Mouse (Mus musculus): ENCODE measurements around the gene Inhbb. TPM values are rescaled to one million over a fixed set of nuclear protein-coding genes. Genes with fewer than 3 reads are reported as not detected.
A peak's percentile ranks its signal among the peaks of the same experiment; 100 is the strongest.

The Inhbb gene
- total and polyA plus RNA-seq, 2 experiments from 2014 or later: 0.36 to 1.7 TPM

- no peak overlapping the region for H3K27ac ChIP-seq (ENCODE audit: low read depth)
- H3K27me3 ChIP-seq (ENCODE audit: control insufficient read depth, insufficient read depth, low read length): peaks cover 65% of the 10 kb centered on the region
- no peak overlapping the region for H3K4me3 ChIP-seq (ENCODE audit: low read depth, low read length)
- no peak overlapping the region for H3K4me2 ChIP-seq (ENCODE audit: low read depth, low read length)
- 0 out of 2 replicates have a peak, but pooled peaks cover 7% of the 10 kb centered on the region for H3K4me1 ChIP-seq (ENCODE audit: control insufficient read depth, insufficient read depth)
- no peaks in the 10 kb centered on the region for H3K9me3 ChIP-seq (replicated peaks; ENCODE audit: control insufficient read depth, low read length)
- no peaks in the 10 kb centered on the region for H3K36me3 ChIP-seq (replicated peaks; ENCODE audit: control insufficient read depth, insufficient read depth, low read length)
- TF ChIP-seq CTCF (IDR thresholded peaks at IDR 0.05; ENCODE audit: low read depth) (peak; percentile 71), EP300 (IDR thresholded peaks at IDR 0.05; ENCODE audit: low read depth) (no peak)
- no peak for ATAC-seq (ENCODE audit: insufficient read depth, low read depth)
- H3K9ac ChIP-seq (replicated peaks; ENCODE audit: low read depth, low read length): no peak overlapping the region
- 7% methylated on average over 14 of the region's 14 CpGs for WGBS
- peak; percentile 47 for DNase-seq (ENCODE audit: low spot score)
These were observed 1.5 kb upstream of the Inhbb start for GRCm38 (mm10) chr1:119423510-119423909.

DNA sequence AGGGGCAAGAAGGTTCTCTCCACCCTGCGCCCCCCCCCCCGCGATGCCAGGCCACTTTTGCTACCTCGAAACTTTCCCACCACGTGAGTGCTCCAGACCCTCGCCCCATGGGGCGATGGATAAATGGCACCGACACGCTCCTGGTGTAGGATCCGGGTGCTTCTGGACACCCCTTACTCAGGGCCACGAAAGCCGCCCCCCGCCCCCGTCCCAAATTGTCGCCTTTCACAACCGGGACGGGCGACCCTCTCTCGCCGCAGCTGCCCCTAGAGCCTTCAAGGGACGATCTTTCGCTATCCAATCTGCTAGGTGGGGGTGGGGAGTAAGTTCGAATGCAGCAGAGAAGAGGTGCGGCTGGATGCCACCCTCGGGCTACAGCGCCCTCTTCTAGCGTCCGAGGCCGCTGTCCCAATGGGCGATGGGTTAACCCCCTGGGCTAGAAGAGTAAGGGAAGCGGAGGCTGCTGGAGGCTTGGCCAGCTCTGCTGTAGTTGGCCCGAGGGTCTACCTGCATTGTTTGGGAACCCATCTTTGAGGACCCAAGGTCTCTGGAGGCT lies 490 bp upstream of the Inhbb start:
- H3K4me1 ChIP-seq (ENCODE audit: control insufficient read depth, insufficient read depth): 0 out of 2 replicates have a peak, but pooled peaks cover 7% of the 10 kb centered on the region
- H3K4me3 ChIP-seq (ENCODE audit: low read depth, low read length): peak overlapping the region; percentile 62
- WGBS: 1% methylated on average over 31 of the region's 32 CpGs
- H3K4me2 ChIP-seq (ENCODE audit: low read depth, low read length): peak overlapping the region; percentile 95
- peaks cover 74% of the 10 kb centered on the region for H3K27me3 ChIP-seq (ENCODE audit: control insufficient read depth, insufficient read depth, low read length)
- DNase-seq (ENCODE audit: low spot score) (no peak), ATAC-seq (ENCODE audit: insufficient read depth, low read depth) (no peak)
- no peak overlapping the region for H3K9ac ChIP-seq (replicated peaks; ENCODE audit: low read depth, low read length)
- no peak overlapping the region for H3K27ac ChIP-seq (ENCODE audit: low read depth)
- TF ChIP-seq CTCF (IDR thresholded peaks at IDR 0.05; ENCODE audit: low read depth) (peak; percentile 24; the same call in 1 of the 2 replicates), EP300 (IDR thresholded peaks at IDR 0.05; ENCODE audit: low read depth) (no peak)
- H3K9me3 ChIP-seq (replicated peaks; ENCODE audit: control insufficient read depth, low read length): no peaks in the 10 kb centered on the region
- H3K36me3 ChIP-seq (replicated peaks; ENCODE audit: control insufficient read depth, insufficient read depth, low read length): no peaks in the 10 kb centered on the region

DNA sequence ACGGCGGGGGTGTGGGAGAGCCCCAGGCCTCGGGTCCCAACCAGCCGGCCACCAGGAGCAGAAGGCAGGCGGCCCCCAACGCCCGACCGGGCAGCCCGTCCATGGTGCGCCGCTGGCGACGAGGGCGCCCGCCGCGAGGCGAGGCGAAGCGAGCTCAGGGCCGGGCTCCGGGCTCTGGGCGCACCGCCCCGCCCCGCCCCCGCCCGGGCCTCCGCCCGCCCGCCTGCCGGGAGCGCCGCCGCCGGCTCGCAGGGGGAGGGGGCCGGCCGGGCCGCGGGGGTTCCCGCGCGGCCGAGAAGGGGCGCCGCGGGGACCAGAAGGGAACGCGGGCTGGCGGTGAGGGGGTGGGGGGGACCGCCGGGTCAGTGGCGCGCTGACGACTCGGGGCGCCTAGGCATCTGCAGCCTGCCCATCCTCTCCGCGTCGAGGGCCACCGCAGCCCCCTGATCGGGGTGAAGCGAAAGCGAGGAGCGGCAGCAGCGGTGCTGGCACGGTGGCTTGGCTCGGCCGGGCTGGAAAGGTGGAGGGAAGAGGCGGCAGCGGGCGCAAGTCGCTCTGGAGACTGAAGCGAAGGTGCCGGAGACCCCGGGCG lies 968 bp downstream of the Inhbb start:
- DNase-seq (ENCODE audit: low spot score): no peak
- ATAC-seq (ENCODE audit: insufficient read depth, low read depth): peak; percentile 44
- H3K4me2 ChIP-seq (ENCODE audit: low read depth, low read length): peak overlapping the region; percentile 95
- no peaks in the 10 kb centered on the region for H3K36me3 ChIP-seq (replicated peaks; ENCODE audit: control insufficient read depth, insufficient read depth, low read length)
- H3K4me1 ChIP-seq (ENCODE audit: control insufficient read depth, insufficient read depth): 0 out of 2 replicates have a peak, but pooled peaks cover 7% of the 10 kb centered on the region
- H3K9ac ChIP-seq (replicated peaks; ENCODE audit: low read depth, low read length): peak overlapping the region; percentile 34; the same call in 1 of the 2 replicates
- under 1% methylated on average over 44 of the region's 78 CpGs for WGBS
- H3K9me3 ChIP-seq (replicated peaks; ENCODE audit: control insufficient read depth, low read length): no peaks in the 10 kb centered on the region
- H3K4me3 ChIP-seq (ENCODE audit: low read depth, low read length): peak overlapping the region; percentile 62
- TF ChIP-seq EP300 (IDR thresholded peaks at IDR 0.05; ENCODE audit: low read depth) (no peak), CTCF (IDR thresholded peaks at IDR 0.05; ENCODE audit: low read depth) (no peak)
- peaks cover 86% of the 10 kb centered on the region for H3K27me3 ChIP-seq (ENCODE audit: control insufficient read depth, insufficient read depth, low read length)
- H3K27ac ChIP-seq (ENCODE audit: low read depth): no peak overlapping the region

GRCm38 (mm10) chr1:119420189-119420983 lies 1.7 kb downstream of the Inhbb start:
- no peaks in the 10 kb centered on the region for H3K9me3 ChIP-seq (replicated peaks; ENCODE audit: control insufficient read depth, low read length)
- WGBS: 2% methylated on average over 75 of the region's 76 CpGs
- no peak overlapping the region for H3K9ac ChIP-seq (replicated peaks; ENCODE audit: low read depth, low read length)
- ATAC-seq (ENCODE audit: insufficient read depth, low read depth): no peak
- no peak for TF ChIP-seq EP300 (IDR thresholded peaks at IDR 0.05; ENCODE audit: low read depth)
- no peak for TF ChIP-seq CTCF (IDR thresholded peaks at IDR 0.05; ENCODE audit: low read depth)
- H3K27me3 ChIP-seq (ENCODE audit: control insufficient read depth, insufficient read depth, low read length): peaks cover 86% of the 10 kb centered on the region
- peak overlapping the region; percentile 62 for H3K4me3 ChIP-seq (ENCODE audit: low read depth, low read length)
- no peak overlapping the region for H3K27ac ChIP-seq (ENCODE audit: low read depth)
- H3K4me1 ChIP-seq (ENCODE audit: control insufficient read depth, insufficient read depth): 0 out of 2 replicates have a peak, but pooled peaks cover 7% of the 10 kb centered on the region
- no peaks in the 10 kb centered on the region for H3K36me3 ChIP-seq (replicated peaks; ENCODE audit: control insufficient read depth, insufficient read depth, low read length)
- peak overlapping the region; percentile 95 for H3K4me2 ChIP-seq (ENCODE audit: low read depth, low read length)
- no peak for DNase-seq (ENCODE audit: low spot score)

DNA sequence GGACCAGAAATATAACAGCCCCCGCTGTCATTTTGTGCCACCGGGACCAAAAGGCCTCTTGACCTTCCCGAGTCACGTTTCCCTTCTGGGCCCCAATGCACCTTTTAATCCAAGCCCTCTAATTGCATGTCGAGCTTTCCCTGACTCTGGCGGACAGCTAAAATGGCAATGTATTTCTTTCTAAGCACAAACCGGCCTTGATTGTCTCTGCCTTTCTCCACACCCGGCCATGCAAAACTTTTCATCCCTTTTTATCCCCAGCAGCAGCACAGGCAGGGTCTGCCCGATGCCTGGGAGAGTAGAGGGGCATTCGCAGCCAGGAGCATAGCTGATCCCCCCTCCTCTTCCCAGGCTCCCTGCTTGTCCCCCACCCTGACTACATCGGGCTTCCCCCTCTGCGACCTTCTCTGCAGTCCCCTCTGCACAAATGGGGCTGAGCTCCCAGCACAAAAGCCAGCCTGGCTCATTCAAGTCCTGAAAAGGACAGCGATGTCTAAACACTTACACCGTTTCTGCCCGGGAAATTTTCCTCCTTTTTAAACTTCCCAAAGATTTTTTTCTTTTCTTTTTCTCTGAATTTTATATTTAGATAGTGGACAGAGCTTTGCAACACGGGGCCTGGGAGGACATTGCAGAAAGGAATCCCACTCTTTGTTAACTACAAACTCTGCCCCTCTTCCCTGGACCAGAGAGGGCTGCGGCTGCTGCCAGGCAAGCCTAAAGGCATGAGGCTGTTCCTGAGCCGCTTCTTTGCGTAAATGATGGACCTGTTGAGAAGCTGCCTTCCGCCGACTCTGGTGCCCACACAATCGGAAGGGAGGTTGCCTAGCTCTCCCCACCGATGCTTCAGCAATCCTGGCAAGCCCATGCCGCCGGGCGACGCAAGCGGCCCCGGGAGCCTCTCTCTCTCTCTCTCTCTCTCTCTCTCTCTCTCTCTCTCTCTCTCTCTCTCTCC lies 2.6 kb downstream of the Inhbb start:
- Histone ChIP-seq H3K36me3 (replicated peaks; ENCODE audit: control insufficient read depth, insufficient read depth, low read length) (no peaks in the 10 kb centered on the region), H3K27ac (ENCODE audit: low read depth) (no peak overlapping the region), H3K4me3 (ENCODE audit: low read depth, low read length) (peak overlapping the region; percentile 15; the same call in 1 of the 2 replicates), H3K4me2 (ENCODE audit: low read depth, low read length) (peak overlapping the region; percentile 95), H3K9ac (replicated peaks; ENCODE audit: low read depth, low read length) (no peak overlapping the region), H3K9me3 (replicated peaks; ENCODE audit: control insufficient read depth, low read length) (no peaks in the 10 kb centered on the region), H3K4me1 (ENCODE audit: control insufficient read depth, insufficient read depth) (0 out of 2 replicates have a peak, but pooled peaks cover 7% of the 10 kb centered on the region), H3K27me3 (ENCODE audit: control insufficient read depth, insufficient read depth, low read length) (peaks cover 79% of the 10 kb centered on the region)
- WGBS: 11% methylated on average over 29 of the region's 29 CpGs
- ATAC-seq (ENCODE audit: insufficient read depth, low read depth) (no peak), DNase-seq (ENCODE audit: low spot score) (no peak)
- TF ChIP-seq EP300 (IDR thresholded peaks at IDR 0.05; ENCODE audit: low read depth) (no peak), CTCF (IDR thresholded peaks at IDR 0.05; ENCODE audit: low read depth) (no peak)

Data from heart, postnatal 0 days (tissue).